Mouse (Mus musculus) embryonic facial prominence, embryonic 10.5 days (tissue): ENCODE data around the gene Emc4. TPM values are rescaled to one million over a fixed set of nuclear protein-coding genes. Genes with fewer than 3 reads are reported as not detected.

Source experiments
- DNase-seq: peaks from one replicate; pipeline ENCODE4 v3.0.0-alpha.2; 2017; ENCODE audit warnings: low spot score
- H3K27ac ChIP-seq: fragments of 300-500 bp; sonication (generic); replicated peaks from 2 replicates; pipeline ENCODE4 v1.5.1; 2016; ENCODE audit warnings: mild to moderate bottlenecking
- H3K27me3 ChIP-seq: fragments of 300-500 bp; sonication (generic); replicated peaks from 2 replicates; pipeline ENCODE4 v1.6.1; 2016; ENCODE audit warnings: low read depth, mild to moderate bottlenecking; ENCODE audit not compliant: poor library complexity, severe bottlenecking
- H3K36me3 ChIP-seq: fragments of 300-500 bp; sonication (generic); replicated peaks from 2 replicates; pipeline ENCODE4 v1.6.1; 2016; ENCODE audit warnings: mild to moderate bottlenecking, moderate library complexity
- H3K4me1 ChIP-seq: fragments of 300-500 bp; sonication (generic); 2 replicates; pipeline ENCODE4 v1.6.1; 2016
- H3K4me3 ChIP-seq: fragments of 300-500 bp; sonication (generic); 2 replicates; pipeline ENCODE4 v1.5.1; 2016; ENCODE audit warnings: mild to moderate bottlenecking, moderate library complexity
- H3K9me3 ChIP-seq: fragments of 300-500 bp; sonication (generic); 2 replicates; pipeline ENCODE4 v1.6.1; 2016; ENCODE audit warnings: mild to moderate bottlenecking
- WGBS: fragments of 180-500 bp; shearing (Covaris S2); methylation state at CpG from one replicate; pipeline ENCODE4 v1.1.7; 2016; 5-methylcytosine and 5-hydroxymethylcytosine counted together
- polyA plus RNA-seq: library from polyadenylated mRNA; unstranded; fragments of >200 nt; fragmentation: Nextera tagmentation; extraction: Ambion mirVana; gene quantifications from 2 replicates; pipeline ENCODE4 v1.2.1, GENCODE M21; 2016

Emc4 gene
- polyA plus RNA-seq, 1 experiment from 2014 or later, result 112 TPM

DNA sequence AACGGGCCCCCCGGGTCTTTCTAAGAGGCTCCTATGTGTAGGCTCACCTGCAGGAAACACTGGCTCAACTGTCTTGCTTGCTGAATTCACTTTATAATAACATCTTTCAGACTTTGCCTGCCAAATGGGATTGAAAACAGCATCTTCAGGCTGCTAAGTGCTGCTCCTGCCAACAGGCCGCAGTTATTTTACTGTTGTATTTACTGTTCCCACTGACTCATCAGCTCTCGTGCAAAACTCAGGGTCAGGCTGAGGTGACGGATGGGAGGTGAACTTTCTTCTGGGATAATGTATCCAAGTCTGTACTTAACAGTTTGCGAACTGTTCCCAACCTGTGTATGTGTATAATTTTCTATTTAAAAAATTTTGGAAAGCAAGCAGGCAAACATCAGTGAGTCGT lies 48.9 kb downstream of the Emc4 start:
- Histone ChIP-seq H3K9me3 (no peaks in the 10 kb centered on the region), H3K4me3 (no peak overlapping the region), H3K36me3 (no peaks in the 10 kb centered on the region), H3K27ac (no peak overlapping the region), H3K27me3 (no peaks in the 10 kb centered on the region), H3K4me1 (no peaks in the 10 kb centered on the region)
- 91% methylated on average over 7 of the region's 7 CpGs for WGBS
- no peak for DNase-seq

GRCm38 (mm10) chr2:112318227-112318626 lies 49.6 kb downstream of the Emc4 start:
- Histone ChIP-seq H3K36me3 (no peaks in the 10 kb centered on the region), H3K9me3 (no peaks in the 10 kb centered on the region), H3K4me1 (no peaks in the 10 kb centered on the region), H3K4me3 (no peak overlapping the region), H3K27ac (no peak overlapping the region), H3K27me3 (no peaks in the 10 kb centered on the region)
- no peak for DNase-seq
- WGBS, result 97% methylated on average over 2 of the region's 2 CpGs

GRCm38 (mm10) chr2:112315638-112316037 lies 52.2 kb downstream of the Emc4 start:
- 90% methylated on average over 7 of the region's 7 CpGs for WGBS
- Histone ChIP-seq H3K9me3 (no peaks in the 10 kb centered on the region), H3K27ac (no peak overlapping the region), H3K4me1 (no peaks in the 10 kb centered on the region), H3K4me3 (no peak overlapping the region), H3K36me3 (no peaks in the 10 kb centered on the region), H3K27me3 (no peaks in the 10 kb centered on the region)
- no peak for DNase-seq

Other genes starting within 250 kb of the Emc4 start
- gene Olfr1316, start 233.1 kb downstream of the Emc4 start, polyA plus RNA-seq, result not detected in 2 replicates
- not detected in 2 replicates for gene Olfr1317, start 227.7 kb downstream of the Emc4 start, polyA plus RNA-seq
- gene Olfr1318, start 213.8 kb downstream of the Emc4 start, polyA plus RNA-seq, result not detected in 2 replicates
- 13.1 and 14.0 TPM in 2 replicates for gene Lpcat4, start 128.6 kb downstream of the Emc4 start, polyA plus RNA-seq
- 0.10 TPM in 1 of 2 replicates, not detected in the other for gene Nutm1, start 108.7 kb downstream of the Emc4 start, polyA plus RNA-seq
- gene Nop10, start 106.1 kb downstream of the Emc4 start, polyA plus RNA-seq, result 220 and 238 TPM in 2 replicates
- gene Slc12a6, start 102.2 kb downstream of the Emc4 start, polyA plus RNA-seq, result 8.2 and 9.7 TPM in 2 replicates
- not detected in 2 replicates for gene Gm21985, start 101.7 kb downstream of the Emc4 start, polyA plus RNA-seq
- gene Katnbl1, start 11.2 kb upstream of the Emc4 start, polyA plus RNA-seq, result 43.6 and 44.2 TPM in 2 replicates
- gene Emc7, start 87.0 kb upstream of the Emc4 start, polyA plus RNA-seq, result 10.0 and 10.8 TPM in 2 replicates
- not detected in 2 replicates for gene Chrm5, start 112.7 kb upstream of the Emc4 start, polyA plus RNA-seq
- 8.1 TPM in 2 replicates for gene Aven, start 124.9 kb upstream of the Emc4 start, polyA plus RNA-seq